Mouse (Mus musculus) lung, adult 2 months (tissue): ENCODE results near the gene Spata2.

Experiments used
- CTCF ChIP-seq: fragments of 200-500 bp; IDR thresholded peaks from 2 replicates; pipeline ENCODE4 v1.5.1; 2011; ENCODE audit warnings: mild to moderate bottlenecking, low read length, control low read depth; ENCODE audit not compliant: insufficient read depth
- POLR2A ChIP-seq: fragments of 200-500 bp; IDR thresholded peaks from 2 replicates; pipeline ENCODE4 v1.6.1; 2011; ENCODE audit warnings: low read depth, mild to moderate bottlenecking, control low read depth, low read length, borderline replicate concordance; ENCODE audit errors: extremely low read depth

DNA sequence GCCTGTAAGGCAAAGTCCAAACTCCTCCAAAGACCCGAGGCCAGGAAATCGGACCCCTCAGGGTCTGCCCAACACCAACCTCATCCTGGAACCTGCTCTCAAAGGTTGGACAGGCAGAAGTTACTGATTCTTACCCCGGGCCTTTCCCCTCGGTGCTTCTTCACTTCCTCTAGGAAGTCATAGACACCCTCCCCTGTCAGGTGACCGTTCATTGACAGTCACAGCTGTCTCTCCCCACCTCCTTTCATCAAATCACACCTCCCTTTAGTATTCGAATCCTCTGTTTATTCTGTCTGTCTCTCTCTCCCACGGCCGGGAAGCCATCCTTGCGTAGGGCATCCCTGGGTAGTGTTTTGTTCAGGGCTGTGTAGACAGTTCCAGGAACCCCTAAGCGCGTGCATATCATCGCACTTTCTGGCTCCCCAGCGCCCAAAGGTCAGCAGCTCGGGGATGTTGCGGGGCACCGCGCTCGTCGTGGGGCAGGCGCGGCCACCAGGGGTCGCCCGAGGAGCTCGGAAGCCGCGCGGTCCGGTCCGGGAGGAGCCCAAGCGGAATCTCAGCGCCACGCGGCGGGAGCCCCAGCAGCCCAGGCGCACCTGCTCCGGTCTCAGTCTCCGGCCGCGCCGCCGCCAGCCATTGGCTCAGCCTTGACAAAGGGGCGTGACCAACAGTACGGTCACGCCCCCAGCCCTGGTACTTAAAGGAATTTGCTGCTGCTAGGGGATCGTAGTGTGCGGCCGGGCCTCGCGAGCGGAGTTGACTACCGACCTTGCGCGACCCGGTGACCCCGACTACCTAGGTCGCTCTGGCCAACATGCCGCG is 45.0 kb upstream of the Spata2 start, which contains the start of gene Snai1:
- TF ChIP-seq CTCF (no peak), POLR2A (peak; percentile 98)
